16 mouse cellular contexts compared by ENCODE assay signal in genomic region chr2:69137406-69138084, GRCm38 (mm10). TPM values are rescaled to one million over a fixed set of nuclear protein-coding genes. Genes with fewer than 3 reads are reported as not detected.
DNase-seq lines count a peak whose midpoint lies in the region; ATAC-seq and TF ChIP-seq lines count a peak whose summit lies in the region.
"Had no signal": no experiment of that assay in that cellular context is flagged by ENCODE, and none has a peak within 500 bp of the region (broad histone marks: within the 10 kb centered on the region; RNA-seq: fewer than 3 reads in every experiment).

No protein-coding gene starts in this region.

- H3K36me3 ChIP-seq in kidney, embryonic 16.5 days (ENCODE audit: insufficient read depth, low read length) = no peaks in the 10 kb centered on the region
- H3K36me3 ChIP-seq in intestine, postnatal 0 days (ENCODE audit: control insufficient read depth, insufficient read depth) = no peaks in the 10 kb centered on the region
- H3K36me3 ChIP-seq in liver, embryonic 14.5 days (replicated peaks; ENCODE audit: control insufficient read depth, insufficient read depth, low read depth) = no peaks in the 10 kb centered on the region
- H3K36me3 ChIP-seq in hindbrain, embryonic 12.5 days = no peaks in the 10 kb centered on the region
- H3K36me3 ChIP-seq: hindbrain, embryonic 10.5 days; neural tube, embryonic 13.5 days had no signal

- TF ChIP-seq EP300 in liver, embryonic 14.5 days (IDR thresholded peaks at IDR 0.05; ENCODE audit: low read depth) = no peak

- DNase-seq in kidney, adult 18-20 months = peak; percentile 29
- DNase-seq in liver, embryonic 14.5 days (ENCODE audit: low read depth in 3 of 3, low spot score in 3 of 3) = no peak
- no peak for DNase-seq in cerebellum, adult 9-10 months
- DNase-seq: cerebellum, adult 2 months; embryo, embryonic 11 days; forebrain, postnatal 0 days; gastrocnemius, postnatal 25 days had no signal

- no peak overlapping the region for H3K9ac ChIP-seq in kidney, embryonic 16.5 days (replicated peaks; ENCODE audit: low read length)
- H3K9ac ChIP-seq in intestine, postnatal 0 days (ENCODE audit: low read depth, low read length) = no peak overlapping the region
- no peak overlapping the region for H3K9ac ChIP-seq in liver, embryonic 14.5 days (replicated peaks)
- no peak overlapping the region for H3K9ac ChIP-seq in hindbrain, embryonic 12.5 days
- H3K9ac ChIP-seq: forebrain, postnatal 0 days; neural tube, embryonic 13.5 days had no signal

- no peak for ATAC-seq in kidney, embryonic 16.5 days (ENCODE audit: low FRiP score, low TSS enrichment)
- no peak for ATAC-seq in intestine, postnatal 0 days
- no peak for ATAC-seq in liver, embryonic 14.5 days (ENCODE audit: insufficient read depth)
- ATAC-seq in CD4-positive, CD25-positive, alpha-beta regulatory T cell, adult 4 months = no peak
- ATAC-seq in hindbrain, embryonic 12.5 days (ENCODE audit: low FRiP score) = no peak
- ATAC-seq: forebrain, postnatal 0 days; midbrain, embryonic 16.5 days; Patski had no signal

- 89% methylated on average over 10 of the region's 10 CpGs for WGBS in kidney, embryonic 16.5 days
- WGBS in intestine, postnatal 0 days = 81% methylated on average over 10 of the region's 10 CpGs
- WGBS in liver, embryonic 14.5 days (ENCODE audit: insufficient replicate concordance) = 66% methylated on average over 10 of the region's 10 CpGs
- 92% methylated on average over 10 of the region's 10 CpGs for WGBS in hindbrain, embryonic 12.5 days

- no peak for TF ChIP-seq CTCF in intestine, postnatal 0 days (IDR thresholded peaks at IDR 0.05; ENCODE audit: low read depth)
- no peak for TF ChIP-seq CTCF in liver, embryonic 14.5 days (IDR thresholded peaks at IDR 0.05; ENCODE audit: low read depth)

- H3K9me3 ChIP-seq in kidney, embryonic 16.5 days (ENCODE audit: low read length) = no peaks in the 10 kb centered on the region
- no peaks in the 10 kb centered on the region for H3K9me3 ChIP-seq in intestine, postnatal 0 days (ENCODE audit: control insufficient read depth)
- H3K9me3 ChIP-seq in liver, embryonic 14.5 days (ENCODE audit: control insufficient read depth, low read length) = no peaks in the 10 kb centered on the region
- H3K9me3 ChIP-seq in hindbrain, embryonic 12.5 days (replicated peaks) = no peaks in the 10 kb centered on the region
- H3K9me3 ChIP-seq: hindbrain, embryonic 10.5 days; neural tube, embryonic 13.5 days had no signal

- H3K4me1 ChIP-seq in kidney, embryonic 16.5 days (ENCODE audit: insufficient read depth, low read length) = peaks cover 26% of the 10 kb centered on the region
- peaks cover 4% of the 10 kb centered on the region; the same call in 1 of the 2 replicates for H3K4me1 ChIP-seq in brown adipose tissue, adult 24 weeks (ENCODE audit: control insufficient read depth, insufficient read depth, insufficient read length, low read length)
- 0 out of 2 replicates have a peak, but pooled peaks cover 13% of the 10 kb centered on the region for H3K4me1 ChIP-seq in intestine, postnatal 0 days (replicated peaks; ENCODE audit: control insufficient read depth, insufficient read depth, low read length)
- H3K4me1 ChIP-seq in liver, embryonic 14.5 days (replicated peaks; ENCODE audit: control insufficient read depth in 2 of 2, insufficient read depth in 2 of 2, low read length in 1 of 2) = peaks cover 0 to 11% of the 10 kb centered on the region in 2 experiments; a peak in 2 of 4 replicates
- H3K4me1 ChIP-seq in hindbrain, embryonic 12.5 days = no peaks in the 10 kb centered on the region

- H3K4me3 ChIP-seq in kidney, embryonic 16.5 days (ENCODE audit: low read length) = no peak overlapping the region
- H3K4me3 ChIP-seq in brown adipose tissue, adult 24 weeks (ENCODE audit: insufficient read depth, low read depth, low read length) = peak overlapping the region; percentile 31
- no peak overlapping the region for H3K4me3 ChIP-seq in intestine, postnatal 0 days (ENCODE audit: low read depth, low read length)
- no peak overlapping the region for H3K4me3 ChIP-seq in liver, embryonic 14.5 days (ENCODE audit: insufficient read depth in 1 of 2, low read depth in 2 of 2, low read length in 2 of 2)
- H3K4me3 ChIP-seq in hindbrain, embryonic 12.5 days = no peak overlapping the region
- H3K4me3 ChIP-seq: hindbrain, embryonic 10.5 days; neural tube, embryonic 13.5 days had no signal

- H3K27me3 ChIP-seq in kidney, embryonic 16.5 days (ENCODE audit: insufficient read depth, low read length) = no peaks in the 10 kb centered on the region
- no peaks in the 10 kb centered on the region for H3K27me3 ChIP-seq in intestine, postnatal 0 days (replicated peaks; ENCODE audit: control insufficient read depth, insufficient read depth, low read length)
- no peaks in the 10 kb centered on the region for H3K27me3 ChIP-seq in liver, embryonic 14.5 days (ENCODE audit: control insufficient read depth, insufficient read depth, low read length)
- H3K27me3 ChIP-seq in hindbrain, embryonic 12.5 days = no peaks in the 10 kb centered on the region
- H3K27me3 ChIP-seq: neural tube, embryonic 13.5 days; Patski had no signal

- H3K27ac ChIP-seq in kidney, embryonic 16.5 days (ENCODE audit: low read length) = no peak overlapping the region
- peak overlapping the region; percentile 34 for H3K27ac ChIP-seq in brown adipose tissue, adult 24 weeks (replicated peaks; ENCODE audit: low read depth, low read length)
- no peak overlapping the region for H3K27ac ChIP-seq in intestine, postnatal 0 days (ENCODE audit: low read depth, low read length)
- no peak overlapping the region for H3K27ac ChIP-seq in liver, embryonic 14.5 days
- no peak overlapping the region for H3K27ac ChIP-seq in hindbrain, embryonic 12.5 days
- H3K27ac ChIP-seq: hindbrain, embryonic 10.5 days; neural tube, embryonic 13.5 days had no signal

- H3K4me2 ChIP-seq in kidney, embryonic 16.5 days (replicated peaks; ENCODE audit: low read depth, low read length) = no peak overlapping the region
- H3K4me2 ChIP-seq in intestine, postnatal 0 days (replicated peaks; ENCODE audit: low read depth) = peak overlapping the region; percentile 61
- H3K4me2 ChIP-seq in liver, embryonic 14.5 days (ENCODE audit: low read depth) = peak overlapping the region; percentile 45
- no peak overlapping the region for H3K4me2 ChIP-seq in hindbrain, embryonic 12.5 days (replicated peaks)
- H3K4me2 ChIP-seq: neural tube, embryonic 13.5 days had no signal

RNA-seq across cellular contexts. Expression of gene Nostrin, which starts 1.9 kb away (rescaled TPM):
- polyA plus RNA-seq in kidney, embryonic 16.5 days (2015; fragmentation: Nextera tagmentation; extraction: Ambion mirVana) = 4.7 and 7.1 TPM in 2 replicates
- 3.3 and 3.6 TPM in 2 replicates for polyA plus RNA-seq in brown adipose tissue, adult 24 weeks (2012; ENCODE audit: insufficient read depth, insufficient read length, missing spikeins)
- polyA plus RNA-seq in intestine, postnatal 0 days (2015; fragmentation: Nextera tagmentation; extraction: Ambion mirVana) = 33.3 and 37.9 TPM in 2 replicates
- 3.4 and 5.0 TPM in 2 replicates for polyA plus RNA-seq in liver, embryonic 14.5 days (2012; rRNA removed)
- polyA plus RNA-seq in liver, embryonic 14.5 days (2014; fragmentation: Nextera tagmentation; extraction: Ambion mirVana) = 8.2 and 10.0 TPM in 2 replicates
- under 1 TPM in 1 of 2 experiments, not detected in 1; 0.55 TPM for polyA plus RNA-seq in CD4-positive, CD25-positive, alpha-beta regulatory T cell, adult 4 months (2017; shearing (Covaris generic))
- polyA plus RNA-seq in hindbrain, embryonic 12.5 days (2016; fragmentation: Nextera tagmentation; extraction: Ambion mirVana) = 0.72 and 0.91 TPM in 2 replicates

Comparison
In these comparisons a context has a peak if more than half of its experiments do, and no peak if none do; other contexts are left out.
1. H3K4me2 ChIP-seq: peak in intestine, postnatal 0 days (single experiment) and liver, embryonic 14.5 days (single experiment); none in kidney, embryonic 16.5 days (single experiment) and hindbrain, embryonic 12.5 days (single experiment).